Mouse (Mus musculus) B cell, adult 2 months (primary cell): Measurements from ENCODE around the gene Pusl1.

Source experiments
- DNase-seq, 2 experiments: peaks; one replicate each; pipeline ENCODE4 v3.0.0; 2022

The Pusl1 gene

GRCm38 (mm10) chr4:155886330-155886729 lies 5.3 kb downstream of the Pusl1 start:
- no peak for DNase-seq

- DNase-seq: no peak
Measured at GRCm38 (mm10) chr4:155883587-155883986, 8.0 kb downstream of the Pusl1 start.

- no peak for DNase-seq
Measured at GRCm38 (mm10) chr4:155871404-155871803, 20.2 kb downstream of the Pusl1 start.

- peak; percentile 96 for DNase-seq
Measured at GRCm38 (mm10) chr4:155869317-155870033, 22.1 kb downstream of the Pusl1 start, which contains the start of the genes Cptp and Ints11. Cptp (minus strand) TSS chr4:155869440. Ints11 (plus strand) TSS chr4:155869546.

- no peak for DNase-seq
Measured at GRCm38 (mm10) chr4:155868614-155869298, 22.8 kb downstream of the Pusl1 start.

DNA sequence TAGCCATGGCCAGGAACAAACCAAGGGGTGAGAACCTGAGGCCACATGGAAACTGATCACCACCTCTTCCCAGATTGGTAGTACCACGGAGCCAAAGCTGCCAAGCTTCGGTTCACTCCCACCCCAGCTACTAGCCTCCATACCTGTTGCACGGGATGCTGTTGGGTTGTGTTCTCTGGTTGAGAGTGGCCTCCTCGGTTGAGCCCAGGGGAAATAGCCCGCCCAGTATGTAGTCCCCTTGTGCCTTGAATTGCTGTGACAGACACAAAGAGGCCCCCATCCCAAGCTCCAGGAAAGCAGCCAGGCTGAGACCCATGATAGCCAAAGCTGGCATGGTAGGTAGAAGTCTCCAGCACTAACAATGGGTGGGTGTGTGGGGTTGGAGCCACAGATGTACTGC lies 28.6 kb downstream of the Pusl1 start, which contains the start of gene Tas1r3:
TSS of gene Tas1r3 (minus strand) at position 362 of the 400 bp plus-strand sequence.
- DNase-seq: no peak

GRCm38 (mm10) chr4:155861787-155862186 lies 29.8 kb downstream of the Pusl1 start:
- DNase-seq: no peak

GRCm38 (mm10) chr4:155859318-155859717 lies 32.3 kb downstream of the Pusl1 start:
- DNase-seq: no peak

- DNase-seq: no peak
Measured at GRCm38 (mm10) chr4:155856881-155857280, 34.7 kb downstream of the Pusl1 start.

- no peak for DNase-seq
Measured at GRCm38 (mm10) chr4:155856071-155856470, 35.5 kb downstream of the Pusl1 start.

DNA sequence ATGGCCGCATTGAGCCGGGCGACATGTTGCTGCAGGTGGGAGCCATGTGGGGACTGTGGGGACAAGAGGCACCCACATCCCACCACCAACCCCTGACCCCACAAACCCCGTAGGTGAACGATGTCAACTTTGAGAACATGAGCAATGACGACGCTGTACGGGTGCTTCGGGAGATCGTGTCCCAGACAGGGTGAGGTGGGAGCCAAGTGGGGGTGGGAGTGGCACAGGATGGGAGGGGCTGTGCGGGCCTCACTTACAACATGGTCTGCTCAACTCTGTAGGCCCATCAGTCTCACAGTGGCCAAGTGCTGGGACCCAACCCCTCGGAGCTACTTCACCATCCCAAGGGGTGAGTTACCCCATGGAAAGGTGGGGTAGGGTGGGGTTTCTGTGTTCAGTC lies 36.6 kb downstream of the Pusl1 start:
- no peak for DNase-seq

DNA sequence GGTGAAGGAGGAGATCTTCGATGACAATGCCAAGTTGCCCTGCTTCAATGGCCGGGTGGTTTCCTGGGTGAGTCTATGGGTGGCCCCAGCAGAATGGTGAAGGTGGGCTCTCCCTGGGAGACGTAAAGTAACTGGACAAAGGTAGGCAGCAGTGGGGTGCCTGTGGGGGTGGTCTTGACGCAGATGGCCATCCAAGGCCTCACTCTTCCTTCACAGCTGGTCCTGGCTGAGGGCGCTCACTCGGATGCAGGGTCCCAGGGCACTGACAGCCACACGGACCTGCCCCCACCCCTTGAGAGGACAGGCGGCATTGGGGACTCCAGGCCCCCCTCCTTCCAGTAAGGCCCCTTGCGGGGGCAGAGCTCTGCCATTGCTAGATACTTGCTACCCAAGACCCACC lies 38.2 kb downstream of the Pusl1 start:
- no peak for DNase-seq

GRCm38 (mm10) chr4:155851951-155852411 lies 39.6 kb downstream of the Pusl1 start:
- no peak for DNase-seq

- no peak for DNase-seq
Measured at GRCm38 (mm10) chr4:155851368-155851767, 40.2 kb downstream of the Pusl1 start.

DNA sequence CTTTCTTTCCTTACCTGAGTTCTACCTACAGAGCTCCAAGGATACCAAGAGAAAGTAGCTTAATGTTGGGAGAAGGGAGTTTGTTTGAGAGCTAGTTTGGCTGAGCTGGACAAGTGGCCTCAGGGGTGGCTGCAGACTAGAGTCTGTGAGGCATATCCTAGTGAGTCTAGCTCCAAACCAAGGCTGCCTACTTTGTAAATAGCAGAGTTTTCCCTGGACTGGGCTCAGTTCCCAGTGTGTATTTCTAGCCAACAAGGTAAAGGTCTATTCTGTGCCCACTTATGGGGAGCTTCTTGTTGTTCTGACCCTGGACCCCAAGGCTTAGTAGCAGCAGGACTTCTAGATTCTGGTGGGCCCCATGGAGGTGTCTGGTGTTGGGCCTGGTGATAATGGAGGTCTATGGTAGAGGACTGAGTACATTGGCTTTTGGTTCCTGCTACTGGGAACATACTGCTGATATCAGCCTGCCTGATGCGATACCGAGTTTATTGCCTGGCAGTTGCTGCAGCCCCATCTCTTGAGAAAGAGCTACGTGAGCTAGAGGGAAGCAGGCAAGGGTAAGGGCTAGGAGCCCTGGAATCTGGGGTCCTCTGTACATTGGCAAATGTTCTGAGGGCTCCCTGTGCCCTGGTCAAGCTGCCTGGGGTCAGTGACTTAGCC lies 41.7 kb downstream of the Pusl1 start:
- no peak for DNase-seq

DNA sequence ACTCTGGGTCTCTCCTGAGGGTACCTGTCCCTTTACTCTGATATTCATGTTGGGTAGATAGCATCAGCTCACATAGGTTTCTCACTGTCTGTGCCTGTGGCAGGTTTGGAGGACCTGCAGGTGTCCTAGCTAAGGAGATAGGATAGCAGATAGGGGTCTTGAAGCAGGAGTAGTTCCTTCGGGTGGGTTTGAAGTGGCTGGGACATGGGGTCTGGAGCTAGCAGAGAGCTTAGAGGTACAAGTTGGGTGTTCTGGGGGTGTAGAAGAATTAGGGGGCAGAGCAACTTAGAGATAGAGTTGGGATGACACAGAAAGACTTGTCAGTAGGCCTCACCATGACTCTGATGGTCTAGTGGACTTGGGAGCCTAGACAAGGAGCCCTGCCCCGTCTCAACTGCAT lies 42.2 kb downstream of the Pusl1 start:
- no peak for DNase-seq

DNA sequence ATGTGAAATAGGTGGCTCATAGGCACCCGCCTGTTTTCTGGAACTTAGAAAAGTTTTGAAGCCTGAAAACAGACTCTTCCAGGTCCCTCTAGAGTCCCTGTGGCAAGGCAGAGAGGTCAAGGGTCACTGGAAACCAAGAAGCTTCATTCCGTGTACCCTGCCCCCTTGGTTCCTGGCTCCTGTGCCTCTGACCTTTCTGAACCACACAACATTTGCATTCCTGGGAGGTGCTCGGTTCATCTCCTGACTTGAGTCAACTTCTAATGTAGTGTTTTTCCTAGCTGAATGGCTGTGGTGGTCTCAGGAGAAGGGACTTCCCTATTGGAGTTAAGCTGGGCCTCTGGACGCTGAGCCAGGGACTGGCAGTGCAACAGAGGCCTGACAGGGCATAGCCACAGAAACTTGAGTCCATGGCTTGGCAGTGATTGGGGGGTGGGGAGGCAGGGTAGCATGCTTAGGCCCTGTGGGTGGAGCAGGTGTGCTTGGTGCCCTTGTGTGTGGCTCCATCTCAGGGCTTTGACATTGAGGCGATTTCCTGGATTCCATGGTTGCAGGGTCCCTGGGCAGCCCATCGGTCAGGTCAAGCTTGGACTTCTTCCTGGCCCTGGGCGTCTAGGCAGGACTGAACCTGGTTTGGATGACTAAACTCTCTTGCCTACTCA lies 43.0 kb downstream of the Pusl1 start:
- DNase-seq: no peak

- DNase-seq: peak; percentile 31 to 42
Measured at GRCm38 (mm10) chr4:155847591-155848352, 43.8 kb downstream of the Pusl1 start.

DNA sequence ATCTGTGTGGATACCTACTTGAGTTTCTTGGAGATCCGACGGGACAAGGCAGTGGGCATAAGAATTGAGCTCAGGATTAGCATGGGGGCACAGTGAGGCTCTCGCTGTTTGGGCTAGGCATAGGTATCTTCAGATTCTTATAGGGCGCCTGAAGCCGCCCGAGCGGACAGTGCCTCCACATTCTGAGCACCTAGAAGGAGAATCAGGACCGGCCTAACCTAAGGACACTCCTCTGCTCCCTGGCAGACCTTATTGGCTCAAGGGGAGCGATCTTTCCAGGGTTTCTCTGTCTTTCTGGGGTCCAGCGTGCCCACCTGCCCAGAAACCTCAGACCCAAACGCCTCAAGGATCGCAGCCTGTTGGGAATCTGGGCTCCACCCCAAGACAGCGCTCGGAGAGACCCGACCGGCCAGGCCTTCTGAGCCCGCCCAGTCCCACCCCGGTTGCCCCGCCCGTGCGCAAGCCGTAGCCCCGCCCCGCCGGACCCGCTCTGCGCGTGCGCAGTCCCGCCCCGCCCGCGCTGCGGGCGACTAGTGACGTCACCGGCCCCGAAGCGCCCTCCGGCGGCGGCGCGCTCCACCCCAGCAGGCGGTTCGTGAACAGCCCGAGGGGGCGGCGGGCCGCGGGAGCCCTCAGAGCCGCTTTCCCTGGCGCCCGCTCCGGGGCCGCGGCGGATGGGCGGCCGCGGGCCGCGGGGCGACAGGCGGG lies 44.6 kb downstream of the Pusl1 start, which contains the start of gene Dvl1:
TSS of gene Dvl1 (plus strand) at position 532 of the 708 bp plus-strand sequence.
- peak; percentile 97 to 99 for DNase-seq

DNA sequence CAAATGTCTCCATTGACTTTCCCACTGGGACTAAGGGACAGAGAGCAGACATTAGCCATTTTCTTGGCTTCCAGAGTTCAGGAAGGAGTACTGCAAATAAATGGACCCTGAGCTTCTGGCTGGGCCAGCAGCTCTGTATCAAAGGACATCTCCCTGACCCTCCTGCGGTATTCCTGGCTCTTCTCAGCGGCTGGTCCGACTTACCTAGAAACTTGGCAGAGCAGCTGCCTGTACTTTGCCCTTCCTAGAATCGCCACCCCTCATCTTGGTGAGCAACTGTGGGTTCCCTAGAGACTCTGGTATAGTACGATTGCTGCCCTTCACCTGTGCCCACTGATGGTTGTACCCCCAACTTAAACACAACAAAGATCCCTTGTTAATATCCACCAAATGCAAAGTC lies 48.4 kb downstream of the Pusl1 start:
- no peak for DNase-seq

GRCm38 (mm10) chr4:155841651-155842270 lies 49.8 kb downstream of the Pusl1 start:
- DNase-seq: peak; percentile 39 to 42
